Mouse (Mus musculus) C2C12 (cell line): ENCODE data around the gene Enox1.

Experiments
- CEBPB ChIP-seq: IDR thresholded peaks from one replicate; pipeline ENCODE4 v1.6.1; 2011; ENCODE audit warnings: low read depth, mild to moderate bottlenecking, control low read depth, moderate library complexity
- CTCF ChIP-seq: IDR thresholded peaks from one replicate; pipeline ENCODE4 v1.5.1; 2011; ENCODE audit not compliant: control insufficient read depth, insufficient read depth, insufficient read length
- MAX ChIP-seq: IDR thresholded peaks from one replicate; pipeline ENCODE4 v1.6.1; 2011; ENCODE audit warnings: mild to moderate bottlenecking, control low read depth
- MYOD1 ChIP-seq: IDR thresholded peaks from one replicate; pipeline ENCODE4 v1.6.1; 2011; ENCODE audit warnings: low read depth; ENCODE audit not compliant: control insufficient read depth, insufficient read length
- USF1 ChIP-seq: IDR thresholded peaks from one replicate; pipeline ENCODE4 v1.6.1; 2011; ENCODE audit warnings: low read depth, mild to moderate bottlenecking, control low read depth, moderate library complexity

- no peak for TF ChIP-seq CTCF
- no peak for TF ChIP-seq CEBPB
- TF ChIP-seq MAX, result no peak
- no peak for TF ChIP-seq MYOD1
- TF ChIP-seq USF1, result no peak
These were observed 117.2 kb downstream of the Enox1 start for GRCm38 (mm10) chr14:77273721-77274120.
